Mouse (Mus musculus) midbrain, embryonic 15.5 days (tissue): ENCODE data around the gene Gm42421. TPM values are rescaled to one million over a fixed set of nuclear protein-coding genes. Genes with fewer than 3 reads are reported as not detected.

Experiments used
- ATAC-seq: fragments of 200-750 bp; cut with Nextera tagmentation; replicated peaks from 2 replicates; pipeline ENCODE4 v1.8.0; 2017; ENCODE audit warnings: moderate TSS enrichment
- H3K27ac ChIP-seq: fragments of 300-500 bp; sonication (generic); 2 replicates; pipeline ENCODE4 v1.5.1; 2015; ENCODE audit warnings: mild to moderate bottlenecking, inconsistent platforms
- H3K27me3 ChIP-seq: fragments of 300-500 bp; sonication (generic); replicated peaks from 2 replicates; pipeline ENCODE4 v1.6.1; 2015; ENCODE audit warnings: inconsistent platforms
- H3K36me3 ChIP-seq: fragments of 300-500 bp; sonication (generic); replicated peaks from 2 replicates; pipeline ENCODE4 v1.6.1; 2015; ENCODE audit warnings: inconsistent platforms
- H3K4me1 ChIP-seq: fragments of 300-500 bp; sonication (generic); 2 replicates; pipeline ENCODE4 v1.6.1; 2015; ENCODE audit warnings: inconsistent platforms
- H3K4me2 ChIP-seq: fragments of 300-500 bp; sonication (generic); 2 replicates; pipeline ENCODE4 v1.6.1; 2015; ENCODE audit warnings: inconsistent platforms, mild to moderate bottlenecking, moderate library complexity
- H3K4me3 ChIP-seq: fragments of 300-500 bp; sonication (generic); 2 replicates; pipeline ENCODE4 v1.5.1; 2015; ENCODE audit warnings: mild to moderate bottlenecking, inconsistent platforms
- H3K9ac ChIP-seq: fragments of 300-500 bp; sonication (generic); 2 replicates; pipeline ENCODE4 v1.6.1; 2015; ENCODE audit warnings: mild to moderate bottlenecking, inconsistent platforms
- H3K9me3 ChIP-seq: fragments of 300-500 bp; sonication (generic); 2 replicates; pipeline ENCODE4 v1.6.1; 2016; ENCODE audit warnings: inconsistent platforms
- WGBS: fragments of 180-500 bp; shearing (Covaris S2); methylation state at CpG from one replicate; pipeline ENCODE4 v1.1.7; 2015; ENCODE audit warnings: mixed read lengths; 5-methylcytosine and 5-hydroxymethylcytosine counted together
- polyA plus RNA-seq: library from polyadenylated mRNA; unstranded; fragments of >200 nt; fragmentation: Nextera tagmentation; extraction: Ambion mirVana; gene quantifications from 2 replicates; pipeline ENCODE4 v1.2.1, GENCODE M21; 2015

Gene Gm42421
- polyA plus RNA-seq = 1.8 and 3.7 TPM in 2 replicates

- H3K4me3 ChIP-seq = no peak within 1 kb of the TSS
- peaks cover 56% of the 10 kb centered on the region for H3K36me3 ChIP-seq
- H3K27ac ChIP-seq = no peak within 1 kb of the TSS
- no peak within 1 kb of the TSS for H3K9ac ChIP-seq
- ATAC-seq = no peak
- no peaks in the 10 kb centered on the region for H3K9me3 ChIP-seq
- H3K27me3 ChIP-seq = no peaks in the 10 kb centered on the region
- H3K4me2 ChIP-seq = no peak within 1 kb of the TSS
- WGBS = 95% methylated on average over 8 of the region's 8 CpGs
- no peaks in the 10 kb centered on the region; the same call in 1 of the 2 replicates for H3K4me1 ChIP-seq
Measured at GRCm38 (mm10) chr5:143927875-143928274, at the start of gene Gm42421. Gene Gm42421, plus strand, starts transcription at chr5:143928175.

GRCm38 (mm10) chr5:143885274-143885673, 42.7 kb upstream of the Gm42421 start:
- ATAC-seq = no peak
- WGBS = 99% methylated on average over 3 of the region's 3 CpGs
- no peak overlapping the region for H3K9ac ChIP-seq

GRCm38 (mm10) chr5:143890741-143891140, 37.2 kb upstream of the Gm42421 start:
- Histone ChIP-seq H3K27me3 (no peaks in the 10 kb centered on the region), H3K4me2 (no peak overlapping the region), H3K27ac (no peak overlapping the region), H3K9me3 (no peaks in the 10 kb centered on the region), H3K4me1 (no peaks in the 10 kb centered on the region), H3K4me3 (no peak overlapping the region), H3K9ac (no peak overlapping the region), H3K36me3 (peaks cover 64% of the 10 kb centered on the region)
- no peak for ATAC-seq
- WGBS = 93% methylated on average over 6 of the region's 6 CpGs

More at GRCm38 (mm10) chr5:143885274-143885673, 42.7 kb upstream of the Gm42421 start:
- Histone ChIP-seq H3K36me3 (peaks cover 80% of the 10 kb centered on the region), H3K27ac (no peak overlapping the region), H3K27me3 (no peaks in the 10 kb centered on the region), H3K9me3 (no peaks in the 10 kb centered on the region), H3K4me3 (no peak overlapping the region), H3K4me2 (no peak overlapping the region), H3K4me1 (no peaks in the 10 kb centered on the region)

- H3K36me3 ChIP-seq = peaks cover 58% of the 10 kb centered on the region
- H3K4me2 ChIP-seq = no peak overlapping the region
Measured at GRCm38 (mm10) chr5:143892255-143892886, 35.6 kb upstream of the Gm42421 start.

GRCm38 (mm10) chr5:143893396-143893795, 34.6 kb upstream of the Gm42421 start:
- H3K9me3 ChIP-seq = no peaks in the 10 kb centered on the region
- H3K9ac ChIP-seq = no peak overlapping the region
- no peak overlapping the region for H3K4me3 ChIP-seq
- H3K36me3 ChIP-seq = peaks cover 59% of the 10 kb centered on the region
- ATAC-seq = no peak
- no peaks in the 10 kb centered on the region for H3K27me3 ChIP-seq
- WGBS = 82% methylated on average over 5 of the region's 5 CpGs
- H3K4me2 ChIP-seq = no peak overlapping the region
- H3K27ac ChIP-seq = no peak overlapping the region
- H3K4me1 ChIP-seq = no peaks in the 10 kb centered on the region

More at GRCm38 (mm10) chr5:143892255-143892886, 35.6 kb upstream of the Gm42421 start:
- Histone ChIP-seq H3K27ac (no peak overlapping the region), H3K27me3 (no peaks in the 10 kb centered on the region), H3K4me3 (no peak overlapping the region), H3K9me3 (no peaks in the 10 kb centered on the region), H3K9ac (no peak overlapping the region), H3K4me1 (no peaks in the 10 kb centered on the region)
- 73% methylated on average over 9 of the region's 9 CpGs for WGBS
- ATAC-seq = no peak

GRCm38 (mm10) chr5:143897635-143898330, 30.2 kb upstream of the Gm42421 start, which contains the start of gene Ankrd61:
Gene Ankrd61, minus strand, starts transcription at chr5:143897685.
- Histone ChIP-seq H3K9me3 (no peaks in the 10 kb centered on the region), H3K27ac (no peak within 1 kb of the TSS), H3K4me3 (no peak within 1 kb of the TSS), H3K27me3 (no peaks in the 10 kb centered on the region), H3K9ac (no peak within 1 kb of the TSS), H3K36me3 (peaks cover 67% of the 10 kb centered on the region), H3K4me2 (no peak within 1 kb of the TSS), H3K4me1 (no peaks in the 10 kb centered on the region)
- no peak for ATAC-seq
- WGBS = 85% methylated on average over 14 of the region's 14 CpGs

- ATAC-seq = no peak
- Histone ChIP-seq H3K36me3 (peaks cover 80% of the 10 kb centered on the region), H3K9ac (no peak overlapping the region), H3K27ac (no peak overlapping the region), H3K4me3 (no peak overlapping the region), H3K27me3 (no peaks in the 10 kb centered on the region), H3K4me1 (no peaks in the 10 kb centered on the region), H3K9me3 (no peaks in the 10 kb centered on the region), H3K4me2 (no peak overlapping the region)
- 83% methylated on average over 3 of the region's 3 CpGs for WGBS
Measured at GRCm38 (mm10) chr5:143902111-143902510, 25.9 kb upstream of the Gm42421 start.

GRCm38 (mm10) chr5:143903813-143904212, 24.2 kb upstream of the Gm42421 start:
- 92% methylated on average over 4 of the region's 4 CpGs for WGBS
- peaks cover 16% of the 10 kb centered on the region for H3K4me1 ChIP-seq
- no peak overlapping the region for H3K4me2 ChIP-seq
- H3K27ac ChIP-seq = no peak overlapping the region
- H3K9me3 ChIP-seq = no peaks in the 10 kb centered on the region
- H3K36me3 ChIP-seq = peaks cover 64% of the 10 kb centered on the region
- H3K27me3 ChIP-seq = no peaks in the 10 kb centered on the region
- ATAC-seq = no peak
- no peak overlapping the region for H3K4me3 ChIP-seq
- H3K9ac ChIP-seq = no peak overlapping the region

GRCm38 (mm10) chr5:143906429-143906828, 21.5 kb upstream of the Gm42421 start:
- peaks cover 41% of the 10 kb centered on the region for H3K36me3 ChIP-seq
- H3K9me3 ChIP-seq = no peaks in the 10 kb centered on the region
- H3K4me1 ChIP-seq = peaks cover 28% of the 10 kb centered on the region
- no peak for ATAC-seq
- 88% methylated on average over 8 of the region's 8 CpGs for WGBS
- H3K9ac ChIP-seq = no peak overlapping the region
- no peak overlapping the region for H3K27ac ChIP-seq
- H3K4me3 ChIP-seq = no peak overlapping the region
- no peaks in the 10 kb centered on the region for H3K27me3 ChIP-seq
- H3K4me2 ChIP-seq = no peak overlapping the region

- WGBS = 2% methylated on average over 9 of the region's 9 CpGs
- ATAC-seq = no peak; the same call in 1 of the 2 replicates
- peaks cover 19% of the 10 kb centered on the region for H3K36me3 ChIP-seq
- peak overlapping the region; percentile 75 for H3K4me3 ChIP-seq
- H3K4me2 ChIP-seq = peak overlapping the region; percentile 76
- H3K27me3 ChIP-seq = no peaks in the 10 kb centered on the region
- H3K9ac ChIP-seq = peak overlapping the region; percentile 70
- H3K27ac ChIP-seq = peak overlapping the region; percentile 87
- H3K4me1 ChIP-seq = peaks cover 28% of the 10 kb centered on the region
- no peaks in the 10 kb centered on the region for H3K9me3 ChIP-seq
Measured at GRCm38 (mm10) chr5:143908926-143909325, 19.0 kb upstream of the Gm42421 start.

GRCm38 (mm10) chr5:143909417-143910400, 18.3 kb upstream of the Gm42421 start, which contains the start of the genes Aimp2 and Pms2:
Gene Aimp2, minus strand, starts transcription at chr5:143909847.
Gene Pms2, plus strand, starts transcription at chr5:143909964.
- peaks cover 28% of the 10 kb centered on the region for H3K4me1 ChIP-seq
- peak within 1 kb of the TSS; percentile 76 for H3K4me2 ChIP-seq
- H3K27me3 ChIP-seq = no peaks in the 10 kb centered on the region
- H3K36me3 ChIP-seq = peaks cover 12% of the 10 kb centered on the region; the same call in 1 of the 2 replicates
- no peaks in the 10 kb centered on the region for H3K9me3 ChIP-seq
- H3K9ac ChIP-seq = peak within 1 kb of the TSS; percentile 70
- under 1% methylated on average over 70 of the region's 70 CpGs for WGBS
- H3K27ac ChIP-seq = peak within 1 kb of the TSS; percentile 87
- peak; percentile 100 for ATAC-seq
- peak within 1 kb of the TSS; percentile 75 for H3K4me3 ChIP-seq
